Mouse (Mus musculus) brain, embryonic 14.5 days (tissue): ENCODE results near the gene Prtg.

Experiments used
- CTCF ChIP-seq: fragments of 200-500 bp; IDR thresholded peaks from 2 replicates; pipeline ENCODE4 v1.5.1; 2012; ENCODE audit warnings: inconsistent platforms, mild to moderate bottlenecking, moderate library complexity, borderline replicate concordance; ENCODE audit not compliant: insufficient read depth, insufficient read length; ENCODE audit errors: extremely low read depth
- POLR2A ChIP-seq: fragments of 200-500 bp; IDR thresholded peaks from 2 replicates; pipeline ENCODE4 v1.6.1; 2012; ENCODE audit warnings: mild to moderate bottlenecking, inconsistent platforms, borderline replicate concordance; ENCODE audit not compliant: poor library complexity, insufficient read depth, insufficient read length, severe bottlenecking; ENCODE audit errors: extremely low read depth

- TF ChIP-seq CTCF (no peak), POLR2A (no peak)
Measured at GRCm38 (mm10) chr9:72780694-72781093, 26.0 kb upstream of the Prtg start.
